ENCODE assay signal across 13 mouse cellular contexts in genomic region chr16:33123373-33123772, GRCm38 (mm10).
DNase-seq lines count a peak whose midpoint lies in the region; ATAC-seq and TF ChIP-seq lines count a peak whose summit lies in the region.
"Had no signal": no experiment of that assay in that cellular context is flagged by ENCODE, and none has a peak within 500 bp of the region (broad histone marks: within the 10 kb centered on the region; RNA-seq: fewer than 3 reads in every experiment).

No protein-coding gene starts in this region.

- H3K4me3 ChIP-seq in hindbrain, postnatal 0 days (ENCODE audit: low read length), result no peak overlapping the region
- no peak overlapping the region for H3K4me3 ChIP-seq in hindbrain, embryonic 10.5 days
- no peak overlapping the region for H3K4me3 ChIP-seq in liver, embryonic 14.5 days (ENCODE audit: insufficient read depth in 1 of 2, low read depth in 2 of 2, low read length in 2 of 2)
- H3K4me3 ChIP-seq: midbrain, embryonic 12.5 days had no signal

- WGBS in hindbrain, postnatal 0 days, result 64% methylated on average over 8 of the region's 8 CpGs
- WGBS in hindbrain, embryonic 10.5 days, result 84% methylated on average over 8 of the region's 8 CpGs
- WGBS in liver, embryonic 14.5 days (ENCODE audit: insufficient replicate concordance), result 62% methylated on average over 8 of the region's 8 CpGs

- H3K27ac ChIP-seq in hindbrain, postnatal 0 days, result peak overlapping the region; percentile 32; the same call in 1 of the 2 replicates
- H3K27ac ChIP-seq in hindbrain, embryonic 10.5 days, result no peak overlapping the region
- no peak overlapping the region for H3K27ac ChIP-seq in liver, embryonic 14.5 days
- H3K27ac ChIP-seq: midbrain, embryonic 12.5 days had no signal

- H3K4me2 ChIP-seq in hindbrain, postnatal 0 days (ENCODE audit: low read depth, low read length), result no peak overlapping the region
- peak overlapping the region; percentile 20; the same call in 1 of the 2 replicates for H3K4me2 ChIP-seq in liver, embryonic 14.5 days (ENCODE audit: low read depth)
- H3K4me2 ChIP-seq: midbrain, embryonic 12.5 days had no signal

- DNase-seq in cerebellum, adult 11-12 months, result peak; percentile 22
- DNase-seq in hindbrain, postnatal 0 days (ENCODE audit: low spot score), result peak; percentile 30
- no peak for DNase-seq in hindbrain, embryonic 10.5 days (ENCODE audit: low spot score)
- DNase-seq in cerebellum, postnatal 14 days, result peak; percentile 63 to 80
- DNase-seq in liver, embryonic 14.5 days (ENCODE audit: low read depth in 3 of 3, low spot score in 3 of 3), result no peak
- no peak for DNase-seq in spleen, postnatal 4 days (ENCODE audit: low spot score in 2 of 2)
- DNase-seq in ovary, postnatal 10 days (ENCODE audit: low spot score), result no peak
- DNase-seq: kidney, adult 18-20 months; thymus, postnatal 4 days had no signal

- ATAC-seq in cerebellum, adult (ENCODE audit: insufficient number of reproducible peaks, low FRiP score, low TSS enrichment), result no peak
- no peak for ATAC-seq in hindbrain, postnatal 0 days
- ATAC-seq in liver, embryonic 14.5 days (ENCODE audit: insufficient read depth), result no peak
- ATAC-seq: forebrain, embryonic 16.5 days had no signal

- no peak for TF ChIP-seq CTCF in hindbrain, postnatal 0 days (IDR thresholded peaks at IDR 0.05; ENCODE audit: low read depth)
- TF ChIP-seq CTCF in liver, embryonic 14.5 days (IDR thresholded peaks at IDR 0.05; ENCODE audit: low read depth), result no peak

- peaks cover 11% of the 10 kb centered on the region; the same call in 1 of the 2 replicates for H3K36me3 ChIP-seq in hindbrain, postnatal 0 days (ENCODE audit: insufficient read depth, low read length)
- H3K36me3 ChIP-seq in hindbrain, embryonic 10.5 days, result peaks cover 61% of the 10 kb centered on the region
- no peaks in the 10 kb centered on the region for H3K36me3 ChIP-seq in liver, embryonic 14.5 days (replicated peaks; ENCODE audit: control insufficient read depth, insufficient read depth, low read depth)

- H3K27me3 ChIP-seq in hindbrain, postnatal 0 days (ENCODE audit: insufficient read depth, low read length), result no peaks in the 10 kb centered on the region
- no peaks in the 10 kb centered on the region for H3K27me3 ChIP-seq in hindbrain, embryonic 10.5 days (ENCODE audit: insufficient read depth, poor library complexity, severe bottlenecking)
- no peaks in the 10 kb centered on the region for H3K27me3 ChIP-seq in liver, embryonic 14.5 days (ENCODE audit: control insufficient read depth, insufficient read depth, low read length)
- H3K27me3 ChIP-seq: CH12.LX; midbrain, embryonic 12.5 days had no signal

- TF ChIP-seq EP300 in liver, embryonic 14.5 days (IDR thresholded peaks at IDR 0.05; ENCODE audit: low read depth), result no peak

- no peak overlapping the region for H3K9ac ChIP-seq in hindbrain, postnatal 0 days (replicated peaks; ENCODE audit: low read length)
- H3K9ac ChIP-seq in liver, embryonic 14.5 days (replicated peaks), result no peak overlapping the region
- H3K9ac ChIP-seq: midbrain, embryonic 12.5 days had no signal

- no peaks in the 10 kb centered on the region for H3K4me1 ChIP-seq in hindbrain, postnatal 0 days (ENCODE audit: insufficient read depth, low read length)
- H3K4me1 ChIP-seq in hindbrain, embryonic 10.5 days (replicated peaks), result no peaks in the 10 kb centered on the region
- peaks cover 0 to 6% of the 10 kb centered on the region in 2 experiments; a peak in 2 of 4 replicates for H3K4me1 ChIP-seq in liver, embryonic 14.5 days (replicated peaks; ENCODE audit: control insufficient read depth in 2 of 2, insufficient read depth in 2 of 2, low read length in 1 of 2)
- H3K4me1 ChIP-seq: midbrain, embryonic 12.5 days had no signal

- no peaks in the 10 kb centered on the region for H3K9me3 ChIP-seq in hindbrain, postnatal 0 days (ENCODE audit: low read length)
- no peaks in the 10 kb centered on the region for H3K9me3 ChIP-seq in hindbrain, embryonic 10.5 days
- no peaks in the 10 kb centered on the region for H3K9me3 ChIP-seq in liver, embryonic 14.5 days (ENCODE audit: control insufficient read depth, low read length)
- H3K9me3 ChIP-seq: midbrain, embryonic 12.5 days had no signal

Comparison
In these comparisons a context has a peak if more than half of its experiments do, and no peak if none do; other contexts are left out.
1. DNase-seq: peak in cerebellum, adult 11-12 months (single experiment), hindbrain, postnatal 0 days (single experiment) and cerebellum, postnatal 14 days (2 of 2); none in hindbrain, embryonic 10.5 days (single experiment), liver, embryonic 14.5 days (0 of 3), spleen, postnatal 4 days (0 of 2) and ovary, postnatal 10 days (single experiment).